Mouse (Mus musculus): Measurements from ENCODE around the gene Rps18. TPM values are rescaled to one million over a fixed set of nuclear protein-coding genes. Genes with fewer than 3 reads are reported as not detected.

Gene Rps18
- total and polyA plus RNA-seq, 3 experiments: 194 to 420 (median 364) TPM

DNA sequence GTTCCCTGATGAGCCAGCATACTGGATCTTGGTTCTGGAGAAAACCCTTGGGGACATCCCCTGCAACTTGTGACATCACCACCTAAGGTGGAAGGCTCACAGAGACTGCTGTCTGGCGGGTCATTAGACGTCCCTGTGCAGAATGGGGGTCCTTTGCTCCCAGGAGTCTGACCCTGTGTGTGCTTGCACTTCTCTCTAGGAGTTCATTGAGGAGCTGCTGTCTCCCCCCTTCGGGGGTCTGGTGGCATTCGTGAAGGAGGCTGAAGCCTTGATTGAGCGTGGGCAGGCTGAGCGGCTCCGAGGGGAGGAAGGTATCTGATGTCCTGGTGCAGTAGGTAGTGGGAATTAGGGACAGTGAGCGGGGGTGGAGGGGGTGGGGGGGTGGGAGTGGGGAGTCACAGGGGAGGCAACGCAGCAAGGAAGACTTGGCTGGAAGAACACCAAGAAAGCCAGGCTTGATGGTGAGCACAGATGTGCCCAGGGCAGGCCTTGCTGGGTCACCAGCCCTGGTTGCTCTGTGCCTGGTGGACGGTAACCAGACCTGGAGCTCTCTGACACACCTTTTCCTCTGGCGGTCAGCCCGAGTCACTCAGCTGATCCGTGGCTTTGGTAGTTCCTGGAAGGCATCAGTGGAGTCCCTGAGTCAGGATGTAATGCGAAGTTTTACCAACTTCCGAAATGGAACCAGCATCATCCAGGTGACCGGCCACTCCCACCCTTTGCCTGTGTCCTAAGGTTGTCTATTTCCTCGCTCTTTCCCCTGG, 9.5 kb upstream of the Rps18 start:
- Histone ChIP-seq H3K79me2 (replicated peaks; ENCODE audit: control insufficient read depth, insufficient read depth, low read length) (0 out of 2 replicates have a peak, but pooled peaks cover 1% of the 10 kb centered on the region), H3K4me1 (ENCODE audit: control insufficient read depth, insufficient read depth, low read length) (no peaks in the 10 kb centered on the region), H3K4me3 (no peak overlapping the region), H3K36me3 (ENCODE audit: control insufficient read depth, insufficient read depth, low read length) (no peaks in the 10 kb centered on the region), H3K27ac (no peak overlapping the region), H3K27me3 (ENCODE audit: control insufficient read depth, insufficient read depth, low read length) (no peaks in the 10 kb centered on the region), H3K9ac (ENCODE audit: low read depth, low read length) (no peak overlapping the region)
- TF ChIP-seq CTCF (IDR thresholded peaks at IDR 0.05): no peak
- no peak for TF ChIP-seq EP300 (IDR thresholded peaks at IDR 0.05; ENCODE audit: insufficient read depth, low read depth, low read length)
- TF ChIP-seq POLR2A (IDR thresholded peaks at IDR 0.05; ENCODE audit: insufficient read depth, low read depth, low read length): no peak
- DNase-seq: no peak
- intact Hi-C loops (cut with DNase I): loop anchor here (1.0 kb wide), 1 partner anchor 1337 kb away; no protein-coding TSS in a partner anchor
- 85% methylated on average over 17 of the region's 17 CpGs for WGBS

DNA sequence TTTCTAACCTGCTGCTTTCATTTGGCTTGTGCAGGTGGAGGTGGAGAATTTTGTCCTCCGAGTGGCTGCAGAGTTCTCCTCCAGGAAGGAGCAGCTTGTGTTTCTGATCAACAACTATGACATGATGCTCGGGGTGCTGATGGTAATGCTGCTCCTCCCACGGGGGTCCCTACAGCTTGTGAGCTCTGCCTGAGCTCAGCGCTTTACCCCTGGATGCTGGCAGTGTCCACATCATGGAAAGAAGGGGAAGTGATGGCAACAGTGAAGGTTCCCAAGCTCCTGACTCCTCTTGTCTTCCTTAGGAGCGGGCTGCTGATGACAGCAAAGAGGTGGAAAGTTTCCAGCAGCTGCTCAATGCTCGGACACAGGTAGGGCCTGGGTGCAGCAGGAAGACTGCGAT, 7.1 kb upstream of the Rps18 start:
- H3K4me1 ChIP-seq (ENCODE audit: control insufficient read depth, insufficient read depth, low read length): no peaks in the 10 kb centered on the region
- H3K79me2 ChIP-seq (replicated peaks; ENCODE audit: control insufficient read depth, insufficient read depth, low read length): 0 out of 2 replicates have a peak, but pooled peaks cover 1% of the 10 kb centered on the region
- DNase-seq: no peak
- no peak overlapping the region for H3K4me3 ChIP-seq
- TF ChIP-seq POLR2A (IDR thresholded peaks at IDR 0.05; ENCODE audit: insufficient read depth, low read depth, low read length): no peak
- no peak overlapping the region for H3K9ac ChIP-seq (ENCODE audit: low read depth, low read length)
- H3K27me3 ChIP-seq (ENCODE audit: control insufficient read depth, insufficient read depth, low read length): no peaks in the 10 kb centered on the region
- H3K27ac ChIP-seq: no peak overlapping the region
- no peaks in the 10 kb centered on the region for H3K36me3 ChIP-seq (ENCODE audit: control insufficient read depth, insufficient read depth, low read length)
- 88% methylated on average over 7 of the region's 7 CpGs for WGBS
- intact Hi-C loops (cut with DNase I): no loop called here

DNA sequence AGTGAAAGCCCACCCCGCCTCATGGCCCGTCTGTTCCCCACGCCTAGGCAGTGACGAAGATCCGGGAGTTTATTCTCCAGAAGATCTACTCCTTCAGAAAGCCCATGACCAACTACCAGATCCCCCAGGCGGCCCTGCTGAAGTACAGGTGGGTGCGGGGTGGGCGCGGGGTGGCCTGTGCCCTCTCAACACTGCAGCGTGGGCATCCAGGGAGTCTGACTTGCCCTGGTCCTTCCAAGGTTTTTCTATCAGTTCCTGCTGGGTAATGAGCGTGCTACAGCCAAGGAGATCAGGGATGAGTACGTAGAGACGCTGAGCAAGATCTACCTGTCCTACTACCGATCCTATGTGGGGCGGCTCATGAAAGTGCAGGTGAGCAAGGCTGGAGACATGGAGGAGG, 4.1 kb upstream of the Rps18 start:
- H3K36me3 ChIP-seq (ENCODE audit: control insufficient read depth, insufficient read depth, low read length): no peaks in the 10 kb centered on the region
- H3K4me1 ChIP-seq (ENCODE audit: control insufficient read depth, insufficient read depth, low read length): no peaks in the 10 kb centered on the region; the same call in 1 of the 2 replicates
- no peak overlapping the region for H3K9ac ChIP-seq (ENCODE audit: low read depth, low read length)
- no peak overlapping the region for H3K27ac ChIP-seq
- no peak overlapping the region for H3K4me3 ChIP-seq
- H3K79me2 ChIP-seq (replicated peaks; ENCODE audit: control insufficient read depth, insufficient read depth, low read length): 0 out of 2 replicates have a peak, but pooled peaks cover 1% of the 10 kb centered on the region
- intact Hi-C loops (cut with DNase I): no loop called here
- WGBS: 93% methylated on average over 15 of the region's 15 CpGs
- no peaks in the 10 kb centered on the region for H3K27me3 ChIP-seq (ENCODE audit: control insufficient read depth, insufficient read depth, low read length)
- no peak for DNase-seq
- no peak for TF ChIP-seq POLR2A (IDR thresholded peaks at IDR 0.05; ENCODE audit: insufficient read depth, low read depth, low read length)
- TF ChIP-seq EP300 (IDR thresholded peaks at IDR 0.05; ENCODE audit: insufficient read depth, low read depth, low read length): no peak
- TF ChIP-seq CTCF (IDR thresholded peaks at IDR 0.05): no peak

DNA sequence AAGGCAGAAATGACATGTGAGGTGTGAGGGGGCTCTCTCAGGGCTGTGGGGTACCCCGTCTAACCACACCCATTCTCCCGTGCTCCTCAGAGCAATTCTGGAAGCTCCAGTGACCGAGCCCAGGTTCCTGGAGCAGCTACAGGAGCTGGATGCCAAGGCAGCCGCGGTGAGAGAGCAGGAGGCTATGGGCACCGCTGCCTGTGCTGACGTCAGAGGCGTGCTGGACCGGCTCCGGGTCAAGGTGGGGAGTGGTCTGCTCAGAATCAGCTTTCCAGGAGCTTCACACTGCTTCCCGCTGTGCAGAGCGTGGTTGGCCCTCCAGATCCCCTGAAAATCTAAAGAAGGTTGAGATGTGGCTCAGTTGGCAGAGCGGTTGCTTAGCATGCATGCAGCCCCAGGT, 3.3 kb upstream of the Rps18 start:
- Histone ChIP-seq H3K36me3 (ENCODE audit: control insufficient read depth, insufficient read depth, low read length) (peaks cover under 1% of the 10 kb centered on the region; the same call in 1 of the 2 replicates), H3K4me1 (ENCODE audit: control insufficient read depth, insufficient read depth, low read length) (peaks cover 4% of the 10 kb centered on the region; the same call in 1 of the 2 replicates), H3K4me3 (no peak overlapping the region), H3K27me3 (ENCODE audit: control insufficient read depth, insufficient read depth, low read length) (no peaks in the 10 kb centered on the region), H3K9ac (ENCODE audit: low read depth, low read length) (no peak overlapping the region), H3K27ac (no peak overlapping the region), H3K79me2 (replicated peaks; ENCODE audit: control insufficient read depth, insufficient read depth, low read length) (0 out of 2 replicates have a peak, but pooled peaks cover 1% of the 10 kb centered on the region)
- intact Hi-C loops (cut with DNase I): no loop called here
- no peak for TF ChIP-seq POLR2A (IDR thresholded peaks at IDR 0.05; ENCODE audit: insufficient read depth, low read depth, low read length)
- TF ChIP-seq EP300 (IDR thresholded peaks at IDR 0.05; ENCODE audit: insufficient read depth, low read depth, low read length): no peak
- no peak for TF ChIP-seq CTCF (IDR thresholded peaks at IDR 0.05)
- no peak for DNase-seq
- 93% methylated on average over 13 of the region's 13 CpGs for WGBS

DNA sequence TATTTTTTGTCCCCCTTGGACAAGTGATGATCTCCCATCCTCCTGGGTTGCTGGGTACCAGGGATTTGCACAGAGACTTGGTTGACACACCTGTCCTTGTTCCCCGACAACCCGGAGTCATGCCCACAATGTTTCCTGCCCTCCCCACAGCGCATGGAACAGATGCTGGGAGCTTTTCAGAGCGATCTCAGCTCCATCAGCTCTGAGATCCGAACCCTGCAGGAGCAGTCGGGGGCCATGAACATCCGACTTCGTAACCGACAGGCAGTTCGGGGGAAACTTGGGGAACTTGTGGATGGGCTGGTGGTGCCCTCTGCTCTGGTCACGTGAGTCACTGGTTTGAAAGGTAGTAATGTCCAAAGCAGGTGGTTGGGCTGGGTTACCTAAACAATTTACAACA, 2.6 kb upstream of the Rps18 start:
- Histone ChIP-seq H3K9ac (ENCODE audit: low read depth, low read length) (no peak overlapping the region), H3K4me3 (no peak overlapping the region), H3K4me1 (ENCODE audit: control insufficient read depth, insufficient read depth, low read length) (peaks cover 4% of the 10 kb centered on the region; the same call in 1 of the 2 replicates), H3K79me2 (replicated peaks; ENCODE audit: control insufficient read depth, insufficient read depth, low read length) (0 out of 2 replicates have a peak, but pooled peaks cover under 1% of the 10 kb centered on the region), H3K27ac (no peak overlapping the region), H3K36me3 (ENCODE audit: control insufficient read depth, insufficient read depth, low read length) (peaks cover 3% of the 10 kb centered on the region; the same call in 1 of the 2 replicates), H3K27me3 (ENCODE audit: control insufficient read depth, insufficient read depth, low read length) (no peaks in the 10 kb centered on the region)
- DNase-seq: no peak
- TF ChIP-seq POLR2A (IDR thresholded peaks at IDR 0.05; ENCODE audit: insufficient read depth, low read depth, low read length) (no peak), EP300 (IDR thresholded peaks at IDR 0.05; ENCODE audit: insufficient read depth, low read depth, low read length) (no peak), CTCF (IDR thresholded peaks at IDR 0.05) (no peak)
- intact Hi-C loops (cut with DNase I): no loop called here
- 97% methylated on average over 11 of the region's 11 CpGs for WGBS

DNA sequence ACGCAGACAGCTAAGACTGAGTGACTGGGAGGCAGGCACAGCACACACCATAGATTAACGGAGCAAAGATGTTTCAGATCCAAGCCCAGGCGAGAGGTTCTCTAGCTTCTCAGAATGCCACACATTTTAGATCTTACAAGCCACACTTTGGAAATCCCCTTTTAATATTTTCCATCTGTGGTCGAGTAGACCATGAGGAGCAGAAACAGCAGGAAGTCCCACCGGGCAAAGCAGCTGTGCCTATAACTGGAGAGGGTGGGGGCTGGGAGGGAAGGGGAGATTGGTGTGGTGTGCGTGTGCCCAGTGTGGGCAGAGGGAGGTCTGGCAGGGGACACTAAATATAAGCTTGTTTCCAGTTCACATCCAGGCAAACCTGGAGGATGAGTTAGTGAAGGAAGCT, 1.7 kb upstream of the Rps18 start:
- 81% methylated on average over 6 of the region's 6 CpGs for WGBS
- no peak overlapping the region for H3K9ac ChIP-seq (ENCODE audit: low read depth, low read length)

More for the DNA sequence above, 1.7 kb upstream of the Rps18 start:
- H3K27me3 ChIP-seq (ENCODE audit: control insufficient read depth, insufficient read depth, low read length): no peaks in the 10 kb centered on the region
- H3K27ac ChIP-seq: no peak overlapping the region
- no peak for DNase-seq
- intact Hi-C loops (cut with DNase I): no loop called here
- H3K36me3 ChIP-seq (ENCODE audit: control insufficient read depth, insufficient read depth, low read length): peaks cover 3% of the 10 kb centered on the region; the same call in 1 of the 2 replicates
- no peak overlapping the region for H3K4me3 ChIP-seq
- peaks cover 4% of the 10 kb centered on the region; the same call in 1 of the 2 replicates for H3K4me1 ChIP-seq (ENCODE audit: control insufficient read depth, insufficient read depth, low read length)
- TF ChIP-seq CTCF (IDR thresholded peaks at IDR 0.05): no peak
- TF ChIP-seq POLR2A (IDR thresholded peaks at IDR 0.05; ENCODE audit: insufficient read depth, low read depth, low read length): no peak
- TF ChIP-seq EP300 (IDR thresholded peaks at IDR 0.05; ENCODE audit: insufficient read depth, low read depth, low read length): no peak
- no peaks in the 10 kb centered on the region for H3K79me2 ChIP-seq (replicated peaks; ENCODE audit: control insufficient read depth, insufficient read depth, low read length)
